Mouse (Mus musculus) intestine, embryonic 14.5 days (tissue): ENCODE measurements around the gene Uroc1. TPM values are rescaled to one million over a fixed set of nuclear protein-coding genes. Genes with fewer than 3 reads are reported as not detected.
A peak's percentile ranks its signal among the peaks of the same experiment; 100 is the strongest.

ENCODE experiments used
- ATAC-seq: fragments of 200-750 bp; cut with Nextera tagmentation; replicated peaks from 2 replicates; pipeline ENCODE4 v1.8.0; 2017; ENCODE audit warnings: low read depth, moderate number of reproducible peaks, moderate TSS enrichment, moderate library complexity; ENCODE audit not compliant: low FRiP score, low TSS enrichment
- DNase-seq: peaks from one replicate; pipeline ENCODE4 v3.0.0-alpha.2; 2018; ENCODE audit warnings: low spot score
- H3K27ac ChIP-seq: fragments of 300-500 bp; sonication (generic); 2 replicates; pipeline ENCODE4 v1.5.1; 2014; ENCODE audit warnings: low read depth, mild to moderate bottlenecking, control low read depth
- H3K27me3 ChIP-seq: fragments of 300-500 bp; sonication (generic); replicated peaks from 2 replicates; pipeline ENCODE4 v1.6.1; 2014; ENCODE audit warnings: low read length, control low read depth; ENCODE audit not compliant: control insufficient read depth, insufficient read depth
- H3K36me3 ChIP-seq: fragments of 300-500 bp; sonication (generic); 2 replicates; pipeline ENCODE4 v1.6.1; 2014; ENCODE audit warnings: low read length, control low read depth; ENCODE audit not compliant: control insufficient read depth, insufficient read depth
- H3K4me1 ChIP-seq: fragments of 300-500 bp; sonication (generic); replicated peaks from 2 replicates; pipeline ENCODE4 v1.6.1; 2014; ENCODE audit warnings: low read length, control low read depth, mixed read lengths; ENCODE audit not compliant: control insufficient read depth, insufficient read depth
- H3K4me2 ChIP-seq: fragments of 300-500 bp; sonication (generic); 2 replicates; pipeline ENCODE4 v1.6.1; 2014; ENCODE audit warnings: low read length
- H3K4me3 ChIP-seq: fragments of 300-500 bp; sonication (generic); 2 replicates; pipeline ENCODE4 v1.5.1; 2014; ENCODE audit warnings: low read depth, low read length, control low read depth, mixed read lengths
- H3K9ac ChIP-seq: fragments of 300-500 bp; sonication (generic); 2 replicates; pipeline ENCODE4 v1.6.1; 2014; ENCODE audit warnings: mild to moderate bottlenecking, low read length
- H3K9me3 ChIP-seq: fragments of 300-500 bp; sonication (generic); 2 replicates; pipeline ENCODE4 v1.6.1; 2016; ENCODE audit warnings: low read length, control low read depth; ENCODE audit not compliant: control insufficient read depth
- WGBS: fragments of 180-500 bp; shearing (Covaris S2); extraction: QIAGEN DNeasy Blood & Tissue Kit; methylation state at CpG from one replicate; pipeline ENCODE4 v1.1.7; 2014; 5-methylcytosine and 5-hydroxymethylcytosine counted together
- polyA plus RNA-seq: library from polyadenylated mRNA; unstranded; fragments of >200 nt; fragmentation: Nextera tagmentation; extraction: Ambion mirVana; gene quantifications from 2 replicates; pipeline ENCODE4 v1.2.1, GENCODE M21; 2014

Uroc1 gene
- polyA plus RNA-seq, 1 experiment from 2014 or later: not detected

GRCm38 (mm10) chr6:90363301-90363700 is 30.2 kb downstream of the Uroc1 start:
- 85% methylated on average over 5 of the region's 5 CpGs for WGBS
- Histone ChIP-seq H3K4me1 (peaks cover 3% of the 10 kb centered on the region; the same call in 1 of the 2 replicates), H3K9ac (no peak overlapping the region), H3K36me3 (no peaks in the 10 kb centered on the region), H3K9me3 (no peaks in the 10 kb centered on the region), H3K27ac (no peak overlapping the region), H3K4me2 (no peak overlapping the region), H3K27me3 (no peaks in the 10 kb centered on the region), H3K4me3 (no peak overlapping the region)
- DNase-seq (no peak), ATAC-seq (no peak)

- DNase-seq: peak; percentile 96
- WGBS: 6% methylated on average over 41 of the region's 41 CpGs
Observed at GRCm38 (mm10) chr6:90368976-90369724, 36.1 kb downstream of the Uroc1 start, which contains the start of gene Zxdc. TSS of gene Zxdc (plus strand) at chr6:90369492.

DNA sequence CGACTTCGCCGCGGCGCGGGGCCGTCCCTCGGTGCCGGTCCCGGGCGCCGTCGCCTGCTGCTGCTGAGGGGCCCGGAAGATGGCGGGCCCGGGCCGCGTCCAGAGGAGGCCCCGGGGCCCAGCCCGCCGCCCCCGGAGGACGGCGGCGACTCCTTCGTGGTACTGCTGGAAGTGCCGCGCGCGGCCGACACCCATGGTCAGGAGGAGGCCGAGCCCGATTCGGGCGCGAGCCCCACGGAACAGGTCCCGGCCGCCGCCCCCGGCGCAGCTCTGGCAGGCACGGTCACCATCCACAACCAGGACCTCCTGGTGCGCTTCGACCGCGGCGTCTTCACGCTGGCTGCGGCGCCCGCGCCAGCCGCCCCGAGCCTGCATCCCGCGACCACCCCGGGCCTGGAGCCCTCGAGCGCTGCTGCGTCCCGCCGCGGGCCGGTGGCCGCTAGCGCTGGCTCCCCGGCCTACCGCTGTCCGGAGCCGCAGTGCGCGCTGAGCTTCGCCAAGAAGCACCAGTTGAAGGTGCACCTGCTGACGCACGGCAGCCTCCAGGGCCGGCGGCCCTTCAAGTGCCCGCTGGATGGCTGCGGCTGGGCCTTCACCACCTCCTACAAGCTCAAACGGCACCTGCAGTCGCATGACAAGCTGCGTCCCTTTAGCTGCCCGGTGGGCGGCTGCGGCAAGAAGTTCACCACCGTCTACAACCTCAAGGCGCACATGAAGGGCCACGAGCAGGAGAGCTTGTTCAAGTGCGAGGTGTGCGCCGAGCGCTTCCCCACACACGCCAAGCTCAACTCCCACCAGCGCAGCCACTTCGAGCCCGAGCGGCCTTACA is 36.9 kb downstream of the Uroc1 start:
- H3K4me3 ChIP-seq: peak overlapping the region; percentile 85
- WGBS: 0% methylated on average over 89 of the region's 98 CpGs
- peaks cover 16% of the 10 kb centered on the region for H3K4me1 ChIP-seq
- peak overlapping the region; percentile 92 for H3K4me2 ChIP-seq
- peaks cover 28% of the 10 kb centered on the region for H3K36me3 ChIP-seq
- H3K27me3 ChIP-seq: no peaks in the 10 kb centered on the region
- no peaks in the 10 kb centered on the region for H3K9me3 ChIP-seq
- H3K9ac ChIP-seq: peak overlapping the region; percentile 79
- peak overlapping the region; percentile 70 for H3K27ac ChIP-seq
- ATAC-seq: peak; percentile 75
- peak; percentile 78 for DNase-seq

More at GRCm38 (mm10) chr6:90368976-90369724, 36.1 kb downstream of the Uroc1 start, which contains the start of gene Zxdc:
- Histone ChIP-seq H3K9ac (peak within 1 kb of the TSS; percentile 79), H3K4me1 (peaks cover 16% of the 10 kb centered on the region), H3K27me3 (no peaks in the 10 kb centered on the region), H3K9me3 (no peaks in the 10 kb centered on the region), H3K36me3 (peaks cover 21% of the 10 kb centered on the region), H3K4me2 (peak within 1 kb of the TSS; percentile 92), H3K4me3 (peak within 1 kb of the TSS; percentile 85), H3K27ac (peak within 1 kb of the TSS; percentile 70)
- ATAC-seq: peak; percentile 95

- H3K27me3 ChIP-seq: no peaks in the 10 kb centered on the region
- H3K4me2 ChIP-seq: no peak overlapping the region
- H3K27ac ChIP-seq: no peak overlapping the region
- H3K4me3 ChIP-seq: no peak overlapping the region
- 81% methylated on average over 4 of the region's 4 CpGs for WGBS
- no peaks in the 10 kb centered on the region for H3K9me3 ChIP-seq
- DNase-seq: no peak
- ATAC-seq: no peak
- peaks cover 16% of the 10 kb centered on the region for H3K4me1 ChIP-seq
- no peak overlapping the region for H3K9ac ChIP-seq
- H3K36me3 ChIP-seq: peaks cover 75% of the 10 kb centered on the region
Observed at GRCm38 (mm10) chr6:90374647-90375046, 41.6 kb downstream of the Uroc1 start.

GRCm38 (mm10) chr6:90377708-90378107 is 44.6 kb downstream of the Uroc1 start:
- Histone ChIP-seq H3K4me1 (no peaks in the 10 kb centered on the region), H3K27ac (no peak overlapping the region), H3K9me3 (no peaks in the 10 kb centered on the region), H3K4me2 (no peak overlapping the region), H3K36me3 (peaks cover 99% of the 10 kb centered on the region), H3K27me3 (no peaks in the 10 kb centered on the region), H3K4me3 (no peak overlapping the region), H3K9ac (no peak overlapping the region)
- 94% methylated on average over 2 of the region's 2 CpGs for WGBS
- ATAC-seq (no peak), DNase-seq (no peak)

DNA sequence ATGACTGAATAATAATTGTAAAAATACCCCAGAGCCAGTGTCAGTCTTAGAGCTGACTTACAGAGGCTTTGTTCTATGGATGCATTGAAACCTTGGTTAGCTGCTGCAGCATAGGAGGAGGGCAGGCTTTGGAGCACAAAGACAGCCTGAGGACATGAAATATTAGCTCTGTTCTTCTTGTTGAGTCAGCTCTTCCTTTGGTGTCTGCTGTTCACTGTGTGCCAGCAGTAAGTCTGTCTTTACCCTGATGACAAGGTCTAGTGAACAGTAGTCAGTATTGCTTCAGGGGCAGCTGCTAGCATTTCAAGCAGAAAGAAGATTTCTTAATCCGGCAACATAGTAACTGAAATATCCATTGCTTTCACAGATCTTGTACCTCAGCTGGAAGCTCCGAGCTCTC is 48.4 kb downstream of the Uroc1 start:
- no peak overlapping the region for H3K4me3 ChIP-seq
- no peaks in the 10 kb centered on the region for H3K9me3 ChIP-seq
- ATAC-seq: no peak
- H3K4me1 ChIP-seq: no peaks in the 10 kb centered on the region
- peaks cover 95% of the 10 kb centered on the region for H3K36me3 ChIP-seq
- no peak overlapping the region for H3K27ac ChIP-seq
- no peak overlapping the region for H3K4me2 ChIP-seq
- DNase-seq: no peak
- H3K27me3 ChIP-seq: no peaks in the 10 kb centered on the region
- 94% methylated on average over 2 of the region's 2 CpGs for whole genome bisulfite sequencing
- no peak overlapping the region for H3K9ac ChIP-seq

GRCm38 (mm10) chr6:90390629-90391028 is 57.5 kb downstream of the Uroc1 start:
- Histone ChIP-seq H3K4me2 (no peak overlapping the region), H3K27me3 (no peaks in the 10 kb centered on the region), H3K9me3 (no peaks in the 10 kb centered on the region), H3K4me3 (no peak overlapping the region), H3K9ac (no peak overlapping the region), H3K4me1 (no peaks in the 10 kb centered on the region), H3K27ac (no peak overlapping the region), H3K36me3 (peaks cover 44% of the 10 kb centered on the region)
- WGBS: 80% methylated on average over 4 of the region's 4 CpGs
- no peak for ATAC-seq
- no peak for DNase-seq

DNA sequence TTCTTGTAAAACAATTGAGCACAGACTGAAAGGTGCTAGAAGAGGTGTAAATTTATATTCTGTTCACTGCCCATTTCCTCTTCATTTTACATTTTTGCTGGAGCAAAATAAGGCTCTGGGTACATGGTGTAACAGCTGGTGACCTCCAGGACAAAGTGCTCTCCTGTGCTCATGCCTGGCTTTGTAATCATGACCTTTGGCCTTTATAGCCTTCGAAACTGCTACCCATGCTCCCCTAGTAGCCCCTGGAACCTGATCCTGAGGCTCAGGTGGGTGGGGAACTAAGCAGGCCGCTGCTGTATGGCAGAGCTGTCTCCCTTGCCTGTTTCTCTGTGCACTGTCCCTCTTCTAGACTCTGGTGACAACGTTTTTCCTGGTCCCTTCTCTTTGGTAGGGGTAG is 60.9 kb downstream of the Uroc1 start:
- H3K4me2 ChIP-seq: no peak overlapping the region
- no peak for ATAC-seq
- 41% methylated on average over 3 of the region's 3 CpGs for WGBS
- DNase-seq: no peak
- H3K27me3 ChIP-seq: no peaks in the 10 kb centered on the region
- no peak overlapping the region for H3K4me3 ChIP-seq
- no peak overlapping the region for H3K9ac ChIP-seq
- no peak overlapping the region for H3K27ac ChIP-seq
- no peaks in the 10 kb centered on the region for H3K4me1 ChIP-seq
- H3K36me3 ChIP-seq: peaks cover 22% of the 10 kb centered on the region; the same call in 1 of the 2 replicates
- H3K9me3 ChIP-seq: no peaks in the 10 kb centered on the region
